Comparison of ENCODE assay signal across 21 mouse cellular contexts in genomic region chr2:48414596-48415481, GRCm38 (mm10).
DNase-seq lines count a peak whose midpoint lies in the region; ATAC-seq and TF ChIP-seq lines count a peak whose summit lies in the region.
"Had no signal": no experiment of that assay in that cellular context is flagged by ENCODE, and none has a peak within 500 bp of the region (broad histone marks: within the 10 kb centered on the region; RNA-seq: fewer than 3 reads in every experiment).

No protein-coding gene starts in this region.

- H3K9me3 ChIP-seq in forebrain, embryonic 11.5 days (ENCODE audit: control insufficient read depth, low read length): no peaks in the 10 kb centered on the region
- no peaks in the 10 kb centered on the region for H3K9me3 ChIP-seq in forebrain, postnatal 0 days (ENCODE audit: low read length)
- no peaks in the 10 kb centered on the region for H3K9me3 ChIP-seq in kidney, postnatal 0 days (replicated peaks; ENCODE audit: low read length)
- H3K9me3 ChIP-seq in intestine, embryonic 15.5 days: no peaks in the 10 kb centered on the region
- H3K9me3 ChIP-seq: forebrain, embryonic 15.5 days; heart, embryonic 13.5 days; liver, embryonic 12.5 days had no signal

- H3K27ac ChIP-seq in forebrain, embryonic 11.5 days (ENCODE audit: low read depth, low read length): no peak overlapping the region
- no peak overlapping the region for H3K27ac ChIP-seq in forebrain, postnatal 0 days (ENCODE audit: low read depth, low read length)
- H3K27ac ChIP-seq in kidney, postnatal 0 days: no peak overlapping the region
- no peak overlapping the region for H3K27ac ChIP-seq in intestine, embryonic 15.5 days
- H3K27ac ChIP-seq: forebrain, embryonic 15.5 days; heart, embryonic 13.5 days; layer of hippocampus, adult 2 months; liver, embryonic 12.5 days had no signal

- WGBS in forebrain, embryonic 11.5 days: 26% methylated on average over 10 of the region's 10 CpGs
- 27% methylated on average over 10 of the region's 10 CpGs for WGBS in forebrain, postnatal 0 days
- WGBS in kidney, postnatal 0 days: 45% methylated on average over 10 of the region's 10 CpGs
- 60% methylated on average over 10 of the region's 10 CpGs for WGBS in intestine, embryonic 15.5 days

- H3K4me1 ChIP-seq in forebrain, embryonic 11.5 days (replicated peaks; ENCODE audit: control insufficient read depth, insufficient read depth, low read length): no peaks in the 10 kb centered on the region; the same call in 1 of the 2 replicates
- no peaks in the 10 kb centered on the region for H3K4me1 ChIP-seq in forebrain, postnatal 0 days (ENCODE audit: insufficient read depth)
- H3K4me1 ChIP-seq in kidney, postnatal 0 days (replicated peaks; ENCODE audit: insufficient read depth, low read length): 0 out of 2 replicates have a peak, but pooled peaks cover 3% of the 10 kb centered on the region
- no peaks in the 10 kb centered on the region for H3K4me1 ChIP-seq in intestine, embryonic 15.5 days (replicated peaks)
- H3K4me1 ChIP-seq: liver, embryonic 12.5 days had no signal

- 0 out of 2 replicates have a peak, but pooled peaks have one; percentile 29 for ATAC-seq in forebrain, embryonic 11.5 days (replicated peaks; ENCODE audit: low FRiP score)
- no peak for ATAC-seq in forebrain, postnatal 0 days
- peak; percentile 49; the same call in 1 of the 2 replicates for ATAC-seq in kidney, postnatal 0 days (replicated peaks; ENCODE audit: low FRiP score, low read depth)
- ATAC-seq in intestine, embryonic 15.5 days: peak; percentile 30; the same call in 1 of the 2 replicates
- ATAC-seq: forebrain, embryonic 15.5 days; liver, embryonic 12.5 days had no signal

- no peak for TF ChIP-seq CTCF in forebrain, postnatal 0 days (IDR thresholded peaks at IDR 0.05; ENCODE audit: low read depth)
- no peak for TF ChIP-seq CTCF in kidney, postnatal 0 days (IDR thresholded peaks at IDR 0.05; ENCODE audit: low read depth)

- H3K4me3 ChIP-seq in forebrain, embryonic 11.5 days (ENCODE audit: low read depth, low read length): no peak overlapping the region
- no peak overlapping the region for H3K4me3 ChIP-seq in forebrain, postnatal 0 days (ENCODE audit: low read depth, low read length)
- H3K4me3 ChIP-seq in kidney, postnatal 0 days (replicated peaks; ENCODE audit: low read depth, low read length): no peak overlapping the region
- no peak overlapping the region for H3K4me3 ChIP-seq in intestine, embryonic 15.5 days (replicated peaks)
- H3K4me3 ChIP-seq: forebrain, embryonic 15.5 days; heart, embryonic 13.5 days; layer of hippocampus, adult 2 months; liver, embryonic 12.5 days had no signal

- no peak overlapping the region for H3K9ac ChIP-seq in forebrain, embryonic 11.5 days (ENCODE audit: low read length)
- no peak overlapping the region for H3K9ac ChIP-seq in forebrain, postnatal 0 days
- no peak overlapping the region for H3K9ac ChIP-seq in kidney, postnatal 0 days (ENCODE audit: low read depth, low read length)
- H3K9ac ChIP-seq in intestine, embryonic 15.5 days: no peak overlapping the region
- H3K9ac ChIP-seq: forebrain, embryonic 15.5 days; heart, embryonic 13.5 days; liver, embryonic 12.5 days; lung, embryonic 14.5 days had no signal

- DNase-seq in forebrain, embryonic 11.5 days (ENCODE audit: low spot score): no peak
- no peak for DNase-seq in forebrain, postnatal 0 days
- peak; percentile 55 for DNase-seq in kidney, postnatal 0 days (ENCODE audit: low spot score)
- DNase-seq in kidney, adult 9 months: no peak
- peak; percentile 40 for DNase-seq in embryo, embryonic 10 days (ENCODE audit: low spot score)
- DNase-seq in left cerebral cortex, postnatal 25 days (ENCODE audit: low spot score in 2 of 2): no peak
- DNase-seq in cerebellum, postnatal 14 days: no peak
- DNase-seq: adrenal gland, postnatal 10 days; cerebellum, adult 11 months; cerebellum, postnatal 25 days; heart, postnatal 36 days; kidney, adult 2 months; lung, embryonic 14.5 days; lung, postnatal 4 days; thymus, postnatal 36 days had no signal

- H3K27me3 ChIP-seq in forebrain, embryonic 11.5 days (ENCODE audit: control insufficient read depth, insufficient read depth, low read length): no peaks in the 10 kb centered on the region
- H3K27me3 ChIP-seq in forebrain, postnatal 0 days (ENCODE audit: insufficient read depth, low read length): no peaks in the 10 kb centered on the region
- no peaks in the 10 kb centered on the region for H3K27me3 ChIP-seq in kidney, postnatal 0 days (ENCODE audit: insufficient read depth, low read length)
- no peaks in the 10 kb centered on the region for H3K27me3 ChIP-seq in intestine, embryonic 15.5 days (replicated peaks)
- H3K27me3 ChIP-seq: CH12.LX; forebrain, embryonic 15.5 days; heart, embryonic 13.5 days; liver, embryonic 12.5 days had no signal

- no peaks in the 10 kb centered on the region for H3K36me3 ChIP-seq in forebrain, embryonic 11.5 days (ENCODE audit: control insufficient read depth, insufficient read depth, low read length)
- H3K36me3 ChIP-seq in forebrain, postnatal 0 days (ENCODE audit: insufficient read depth): no peaks in the 10 kb centered on the region
- no peaks in the 10 kb centered on the region for H3K36me3 ChIP-seq in kidney, postnatal 0 days (ENCODE audit: insufficient read depth, low read length)
- H3K36me3 ChIP-seq in intestine, embryonic 15.5 days: no peaks in the 10 kb centered on the region
- H3K36me3 ChIP-seq: forebrain, embryonic 15.5 days; heart, embryonic 13.5 days; liver, embryonic 12.5 days had no signal

- no peak overlapping the region for H3K4me2 ChIP-seq in forebrain, embryonic 11.5 days (ENCODE audit: low read depth, low read length, severe bottlenecking)
- H3K4me2 ChIP-seq in forebrain, postnatal 0 days (ENCODE audit: low read depth): no peak overlapping the region
- no peak overlapping the region for H3K4me2 ChIP-seq in kidney, postnatal 0 days (ENCODE audit: low read length)
- H3K4me2 ChIP-seq in intestine, embryonic 15.5 days (replicated peaks): no peak overlapping the region
- H3K4me2 ChIP-seq: forebrain, embryonic 15.5 days; heart, embryonic 13.5 days; liver, embryonic 12.5 days; lung, embryonic 14.5 days had no signal

- intact Hi-C loops in left cerebral cortex, postnatal 25 days (cut with DNase I): no loop called here

Comparison
In these comparisons a context has a peak if more than half of its experiments do, and no peak if none do; other contexts are left out.
1. DNase-seq: peak in kidney, postnatal 0 days (single experiment) and embryo, embryonic 10 days (single experiment); none in forebrain, embryonic 11.5 days (single experiment), forebrain, postnatal 0 days (single experiment), kidney, adult 9 months (single experiment), left cerebral cortex, postnatal 25 days (0 of 2) and cerebellum, postnatal 14 days (0 of 2).